Mouse (Mus musculus) ES-Bruce4 (cell line): ENCODE measurements around the gene Cog7.

Experiments
- CTCF ChIP-seq: IDR thresholded peaks from one replicate; pipeline ENCODE4 v1.8.1; 2011; ENCODE audit warnings: low read depth, low read length
- POLR2A ChIP-seq: IDR thresholded peaks from one replicate; pipeline ENCODE4 v1.8.1; 2011; ENCODE audit warnings: low read length; ENCODE audit not compliant: insufficient read depth

- TF ChIP-seq CTCF = no peak
- TF ChIP-seq POLR2A = no peak
Measured at GRCm38 (mm10) chr7:122018247-122018646, 36.7 kb upstream of the Cog7 start.
